Mouse (Mus musculus) urinary bladder, adult 18-20 months (tissue): Measurements from ENCODE around the gene Pcyt2.
A peak's percentile ranks its signal among the peaks of the same experiment; 100 is the strongest.

Experiments
- DNase-seq, 2 experiments: peaks; one replicate each; pipeline ENCODE4 v3.0.0; 2022; ENCODE audit warnings: low spot score in 2 of 2, mixed read lengths in 2 of 2

The Pcyt2 gene

DNA sequence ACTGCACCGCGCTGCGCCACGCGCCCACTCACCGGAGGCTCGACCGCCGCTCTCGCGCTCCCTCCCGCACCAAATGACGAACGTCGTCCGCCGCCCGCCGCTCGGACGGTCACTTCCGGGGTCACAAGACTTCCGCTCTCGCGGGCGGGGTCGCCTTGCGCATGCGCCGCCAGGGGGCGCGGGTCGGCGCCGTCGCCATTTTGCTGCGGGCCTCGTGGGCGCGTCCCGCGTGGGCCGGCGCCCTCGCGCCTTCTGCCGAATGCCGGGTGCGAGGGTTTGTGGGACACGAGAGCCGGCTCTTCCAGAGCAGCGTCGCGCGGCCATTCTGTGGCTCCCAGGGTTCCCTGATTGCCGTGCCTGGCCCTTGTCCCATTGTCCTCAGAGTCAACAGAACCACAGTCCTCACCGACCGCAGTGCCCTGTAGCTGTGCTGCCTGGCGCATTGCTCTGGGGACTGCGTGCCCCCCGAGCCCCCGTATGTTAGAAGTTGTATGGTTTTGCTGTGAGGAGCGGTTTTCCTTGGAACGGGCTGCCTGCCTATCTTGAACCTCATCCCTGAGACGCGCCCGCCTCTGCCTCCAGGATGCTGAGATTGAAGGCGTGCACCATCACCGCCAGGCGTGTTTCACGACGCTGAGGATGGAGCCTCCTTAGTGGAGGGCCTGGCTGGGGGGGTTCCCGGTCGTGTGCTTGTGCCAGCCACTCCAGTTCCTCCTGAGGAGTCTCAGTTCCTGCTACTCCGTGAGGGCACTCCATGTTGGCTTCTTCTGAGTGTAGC, 36.1 kb downstream of the Pcyt2 start, which contains the start of gene Arhgdia:
Arhgdia (minus strand) TSS at position 135 of the 778 bp plus-strand sequence.
- peak; percentile 76 to 82 for DNase-seq

DNA sequence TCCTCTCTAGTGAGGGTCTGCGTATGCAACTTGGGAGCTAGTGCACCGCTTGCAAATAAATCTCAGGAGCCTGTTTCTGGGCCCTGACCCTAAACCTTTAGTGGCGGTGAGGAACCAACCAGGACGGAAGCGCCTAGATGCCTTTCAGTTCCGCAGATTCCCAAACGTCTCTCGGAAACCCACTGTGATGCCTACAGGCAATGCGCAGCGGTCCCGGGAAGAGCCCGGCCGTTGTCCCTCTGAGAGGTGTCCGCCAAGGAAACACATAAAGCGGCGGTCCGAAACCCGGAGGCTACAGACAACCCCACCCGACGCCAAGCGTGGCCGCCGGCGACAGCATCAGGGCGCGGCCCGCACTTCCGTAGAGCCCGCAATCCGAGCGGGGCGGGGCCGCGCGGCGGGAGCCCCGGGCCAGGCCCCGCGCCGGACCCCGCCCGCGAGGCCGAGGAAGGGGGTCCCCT, 36.8 kb downstream of the Pcyt2 start:
- peak; percentile 34 for DNase-seq

DNA sequence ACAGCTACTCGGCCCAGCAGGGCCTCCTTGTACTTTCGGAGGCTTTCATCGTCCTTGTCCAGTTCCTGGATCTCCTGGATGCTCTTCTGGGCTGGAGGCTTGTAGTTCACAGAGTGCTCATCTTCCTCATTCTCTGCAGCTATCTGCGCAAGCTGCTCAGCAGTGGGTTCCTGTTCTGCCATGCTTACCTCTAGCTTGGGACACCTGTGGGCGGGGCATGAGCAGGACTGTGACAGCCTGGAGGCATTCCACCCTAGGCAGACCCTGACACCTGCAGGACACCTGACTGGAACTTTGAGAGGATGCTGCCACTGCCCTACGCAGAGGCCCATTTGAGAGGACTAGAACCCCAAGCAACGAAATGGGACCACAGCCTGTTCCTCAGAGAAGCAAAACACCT, 37.5 kb downstream of the Pcyt2 start:
- peak in 1 of 2 experiments; percentile 38 for DNase-seq

DNA sequence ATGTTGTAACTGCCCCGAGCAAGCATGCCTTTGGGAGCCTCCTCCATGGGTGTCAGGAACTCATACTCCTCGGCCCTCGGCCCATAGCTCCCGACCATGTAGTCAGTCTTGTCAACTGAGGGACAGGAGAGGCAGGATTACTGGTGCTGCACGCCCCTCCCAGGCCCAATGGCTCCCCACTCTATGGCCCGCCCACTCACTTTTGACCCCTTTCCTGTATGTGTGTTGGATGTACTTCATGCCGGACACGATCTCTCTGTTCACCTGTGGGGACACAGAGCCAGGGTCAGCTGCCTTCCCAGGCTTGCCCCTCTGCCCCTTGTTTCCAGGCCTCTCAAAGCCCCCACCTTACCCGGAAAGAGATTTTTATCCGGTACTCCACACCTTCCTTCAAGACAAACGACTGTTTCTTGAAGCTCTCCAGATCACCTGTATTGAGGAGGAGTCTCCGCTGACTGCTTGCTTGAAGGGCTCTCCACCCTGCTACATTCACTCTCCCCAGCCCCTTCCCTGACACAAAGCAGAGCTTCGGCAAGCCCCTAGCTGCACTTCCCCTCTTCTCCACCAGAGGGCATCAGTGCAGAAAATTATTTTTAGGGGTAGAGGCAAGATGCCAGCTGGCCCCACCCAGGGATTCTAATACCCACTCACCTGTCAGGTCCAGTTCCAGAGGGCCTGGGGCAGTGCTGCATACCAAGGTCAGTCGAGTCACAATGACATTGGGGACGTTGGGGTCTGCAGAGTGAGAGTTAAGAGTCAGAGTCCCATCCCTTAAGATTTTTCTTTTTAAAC, 38.2 kb downstream of the Pcyt2 start:
- DNase-seq, result peak; percentile 36 to 71

DNA sequence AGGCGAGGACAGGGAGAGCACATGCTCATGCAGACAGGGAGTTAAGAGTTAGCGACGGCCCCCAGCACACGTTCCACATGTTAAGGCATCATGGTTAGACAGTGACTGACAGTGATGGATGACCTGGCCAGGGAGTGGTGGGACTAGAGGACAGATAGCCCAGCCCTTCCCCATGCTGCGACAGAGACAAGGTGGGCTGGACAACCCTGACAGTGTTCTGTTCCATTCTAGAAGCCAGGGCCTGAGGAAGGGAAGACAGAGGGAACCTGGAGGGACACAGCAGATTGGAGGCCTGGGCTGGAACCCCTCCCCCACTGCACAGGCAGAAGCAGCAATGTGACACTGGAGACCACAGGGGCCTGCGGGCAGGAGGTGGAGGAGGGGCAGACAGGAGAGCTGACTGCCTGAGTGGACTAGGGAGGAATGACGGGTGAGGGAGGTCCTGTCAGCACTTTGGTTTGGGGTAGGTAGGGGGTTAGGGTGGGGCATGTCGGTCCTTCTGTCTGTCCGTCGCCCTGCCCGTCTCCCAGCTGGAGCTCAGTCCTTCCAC, 39.0 kb downstream of the Pcyt2 start:
- DNase-seq, result no peak

DNA sequence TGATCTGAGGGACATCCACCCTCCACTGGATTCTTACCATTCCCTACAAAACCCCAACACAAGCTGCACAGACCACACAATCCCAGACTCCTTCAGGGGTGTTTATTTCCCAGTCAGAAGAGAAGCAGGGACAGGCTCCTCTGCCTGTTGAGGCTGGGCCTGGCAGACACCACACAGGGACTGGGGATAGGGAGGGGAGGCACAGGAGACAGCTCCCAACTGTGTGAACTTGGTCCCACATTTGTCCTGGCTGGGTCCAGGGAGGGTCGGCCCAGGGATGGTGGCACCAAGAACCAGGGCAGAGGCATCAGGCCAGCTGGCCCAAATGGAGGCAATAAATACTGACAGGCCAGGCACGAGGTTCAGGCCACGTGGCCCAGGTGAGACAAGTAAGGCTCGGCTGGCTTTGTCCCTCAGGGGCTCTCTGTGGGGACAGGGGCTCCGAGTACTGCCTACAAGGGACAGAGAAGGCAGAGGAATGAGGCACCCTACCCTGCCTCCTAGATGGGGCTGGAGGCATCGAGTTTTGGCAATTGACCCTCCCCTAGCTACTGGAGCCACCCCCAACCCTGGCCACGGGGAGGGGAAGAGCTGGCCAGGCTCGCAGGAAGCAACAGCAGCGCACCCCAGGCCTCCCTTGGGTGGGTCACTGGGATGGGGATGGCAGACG, 39.6 kb downstream of the Pcyt2 start:
- DNase-seq, result no peak

DNA sequence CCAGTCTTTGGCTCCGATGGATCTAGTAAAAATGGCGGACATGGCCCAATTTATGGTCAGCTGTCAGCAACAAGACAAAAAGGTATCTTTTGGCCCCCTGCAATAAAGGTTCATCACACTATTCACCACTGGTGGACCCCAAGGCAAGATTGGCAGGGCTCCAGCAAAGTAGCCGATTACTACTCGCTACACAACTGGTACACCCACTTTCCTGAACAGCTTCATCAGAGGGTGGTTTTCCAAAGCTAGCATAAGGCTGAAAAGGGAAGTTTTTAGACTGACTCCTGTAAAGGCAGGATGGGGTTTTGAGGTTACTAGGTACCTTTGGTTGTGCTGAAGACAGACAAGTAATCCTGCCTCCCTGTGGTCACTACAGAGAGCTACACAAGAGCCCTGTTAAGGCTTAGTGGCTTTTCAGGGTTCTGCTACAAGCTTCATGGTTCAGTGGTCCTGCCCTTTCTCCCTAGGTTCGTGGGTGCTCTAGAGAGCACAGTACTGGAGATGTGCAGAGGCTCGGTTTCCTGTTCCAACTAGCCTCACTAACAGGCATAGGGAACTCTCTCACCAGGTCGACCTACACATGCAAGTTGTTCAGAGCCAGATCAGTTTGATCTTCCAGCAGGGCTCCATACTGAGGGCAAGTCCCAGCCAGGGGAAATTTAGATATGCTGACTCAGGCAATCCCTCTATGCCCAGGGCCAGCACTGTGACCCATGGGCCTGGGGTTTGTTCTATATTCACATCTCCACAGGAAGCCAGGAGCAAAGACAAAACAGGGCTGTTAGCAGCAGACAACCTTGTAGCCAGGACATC, 40.3 kb downstream of the Pcyt2 start:
- no peak for DNase-seq

DNA sequence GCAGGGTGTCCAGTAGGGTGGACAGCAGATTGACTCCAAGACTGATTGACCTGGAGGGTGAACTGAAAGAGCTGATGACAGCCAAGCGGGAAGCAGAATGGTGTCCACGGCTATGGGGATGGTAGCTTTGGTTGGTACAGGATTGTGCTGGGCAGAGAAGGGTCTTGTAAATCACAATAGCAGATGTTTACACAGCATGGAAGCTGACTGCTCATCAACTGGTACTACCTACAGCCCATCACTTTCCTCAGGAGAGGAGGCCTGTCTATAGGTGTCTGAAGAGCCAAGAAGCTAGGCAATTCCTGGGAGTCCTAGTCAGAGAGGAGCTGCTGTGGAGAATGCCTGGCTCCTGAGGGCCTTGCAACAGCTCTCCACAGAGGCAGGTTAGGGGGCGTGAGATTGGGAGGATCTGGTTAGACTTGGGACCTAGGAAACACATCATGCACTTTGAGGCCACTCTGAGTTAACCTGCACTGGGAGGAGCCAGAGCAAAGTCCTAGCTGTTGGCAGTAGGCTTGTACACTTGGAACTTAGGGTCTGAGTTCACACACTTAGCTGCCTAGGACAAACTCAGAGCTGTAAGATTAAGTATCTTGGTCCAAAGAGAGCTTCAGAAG, 41.3 kb downstream of the Pcyt2 start:
- no peak for DNase-seq

DNA sequence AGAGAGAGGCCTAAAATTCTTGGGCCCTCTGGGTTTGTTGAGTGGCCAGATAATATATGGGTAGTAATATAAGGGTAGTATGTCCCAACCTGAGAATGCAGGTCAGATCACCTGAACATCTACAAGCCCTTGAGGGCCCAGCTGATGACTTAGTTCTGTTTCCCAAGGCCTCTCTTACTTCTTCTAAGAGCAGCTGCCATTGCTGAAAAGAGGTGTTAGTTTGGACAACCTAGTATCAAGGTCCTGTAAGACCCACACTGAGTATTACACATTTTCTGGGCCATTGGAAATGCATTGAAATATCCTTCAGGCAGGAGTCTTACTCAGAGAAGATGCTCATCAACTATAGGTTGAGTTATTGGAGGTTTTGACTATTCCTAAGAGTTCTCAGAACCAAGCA, 41.8 kb downstream of the Pcyt2 start:
- DNase-seq, result no peak

DNA sequence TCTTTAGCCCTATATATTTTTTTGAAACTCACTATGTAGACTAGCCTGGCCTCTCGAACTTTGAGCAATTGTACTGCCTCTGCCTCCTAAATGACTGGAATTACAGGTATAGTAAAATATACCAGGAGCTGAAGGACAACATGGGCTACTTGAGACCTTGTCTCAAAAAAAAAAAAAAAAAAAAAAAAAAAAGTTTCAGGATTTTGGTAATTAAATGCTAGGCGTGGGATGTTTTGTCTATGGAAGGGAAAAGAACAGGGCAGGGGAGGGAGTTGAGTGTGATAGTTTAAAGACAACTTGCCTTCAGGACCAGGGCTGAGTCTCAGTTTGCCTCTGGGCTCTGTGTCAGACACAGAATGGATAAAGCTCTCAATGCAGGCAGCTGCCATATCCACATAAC, 42.7 kb downstream of the Pcyt2 start:
- no peak for DNase-seq

DNA sequence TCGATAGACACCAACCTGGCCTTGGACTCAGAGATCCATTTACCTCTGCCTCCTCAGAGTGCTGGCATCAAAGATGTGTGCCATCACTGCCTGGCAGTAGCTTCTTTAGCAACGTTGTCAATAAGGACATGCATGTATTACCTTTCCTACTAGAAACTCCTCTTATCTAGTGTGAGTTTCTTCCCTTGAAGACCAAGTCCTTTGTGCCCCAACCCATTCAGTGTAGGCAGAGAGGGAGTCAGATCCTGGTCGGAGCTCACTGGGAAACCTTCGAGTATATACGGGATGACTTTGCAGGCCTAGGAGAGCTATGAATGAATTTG, 43.5 kb downstream of the Pcyt2 start:
- no peak for DNase-seq

DNA sequence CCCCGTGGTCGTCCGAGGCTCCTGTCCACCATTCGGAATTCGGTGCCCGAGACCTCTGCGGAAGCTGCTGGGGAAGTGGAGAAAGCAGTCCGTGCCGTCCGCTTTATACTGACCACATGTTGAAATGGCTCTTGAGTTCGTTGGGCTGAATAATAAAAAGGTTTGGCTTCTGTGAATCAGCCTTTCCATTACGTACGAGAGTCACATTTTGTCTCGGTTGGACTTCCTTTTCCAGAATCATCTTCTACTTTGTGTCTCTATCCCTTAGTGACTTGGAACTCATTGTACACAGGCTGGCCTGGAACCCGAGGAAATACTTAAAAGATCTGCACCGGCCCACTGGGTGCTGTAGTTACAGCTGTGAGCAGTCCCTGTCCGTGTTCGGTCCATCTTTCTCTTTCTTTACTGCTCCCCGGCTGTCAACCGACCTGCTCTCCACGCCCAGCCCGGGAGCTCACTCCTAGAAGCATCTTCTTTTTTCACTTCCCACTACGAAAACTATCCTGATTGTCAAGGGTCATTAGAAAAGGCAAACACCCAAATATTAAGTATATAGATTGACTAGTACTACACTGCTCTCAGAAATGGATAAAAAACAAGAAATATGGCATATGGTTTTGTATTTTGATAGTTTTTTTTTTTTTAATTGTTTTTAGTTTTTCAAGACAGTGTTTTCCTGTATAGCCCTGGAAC, 44.0 kb downstream of the Pcyt2 start:
- DNase-seq, result no peak

DNA sequence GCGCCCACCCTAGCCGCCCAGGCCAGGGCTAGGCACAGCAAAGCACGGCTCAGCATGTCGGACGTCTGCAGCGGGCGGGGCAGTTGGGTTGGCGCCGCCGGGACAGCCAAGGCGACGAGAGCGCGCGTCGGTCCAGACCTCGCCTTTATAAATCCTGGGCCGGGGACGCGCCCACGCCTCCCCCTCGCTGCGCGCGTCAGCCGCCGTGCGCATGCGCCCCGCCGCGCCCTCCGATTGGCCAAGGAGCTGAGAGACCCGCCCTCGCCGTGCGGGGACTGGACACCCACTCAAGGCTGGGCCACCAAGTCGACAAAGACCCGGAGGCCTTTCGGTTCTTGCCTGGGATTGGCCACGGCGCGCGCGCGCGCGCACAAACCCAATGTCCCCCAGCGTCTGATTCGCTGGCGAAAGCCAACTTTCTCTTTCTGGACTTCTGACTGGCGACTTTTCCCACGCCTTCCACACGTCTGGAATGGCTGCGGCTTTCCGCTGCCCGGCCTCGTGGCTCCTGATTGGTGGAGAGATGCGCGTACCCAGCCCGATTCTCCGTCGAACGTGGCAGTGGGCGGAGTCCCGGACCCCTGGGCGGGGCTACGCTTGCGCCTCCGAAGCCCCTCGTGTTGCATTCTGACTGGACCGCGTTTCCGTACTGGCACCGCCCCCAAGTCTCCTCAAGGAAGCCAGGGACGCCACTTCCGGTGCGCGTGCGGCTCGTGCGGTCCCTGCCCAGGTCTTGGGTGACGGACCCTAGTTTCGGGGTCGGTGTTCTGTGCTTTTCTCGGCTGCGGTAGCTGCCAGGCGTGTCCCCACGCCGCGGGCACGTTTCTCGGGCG, 44.8 kb downstream of the Pcyt2 start, which contains the start of gene P4hb:
P4hb (minus strand) TSS at position 502 of the 833 bp plus-strand sequence.
- peak; percentile 98 to 100 for DNase-seq

DNA sequence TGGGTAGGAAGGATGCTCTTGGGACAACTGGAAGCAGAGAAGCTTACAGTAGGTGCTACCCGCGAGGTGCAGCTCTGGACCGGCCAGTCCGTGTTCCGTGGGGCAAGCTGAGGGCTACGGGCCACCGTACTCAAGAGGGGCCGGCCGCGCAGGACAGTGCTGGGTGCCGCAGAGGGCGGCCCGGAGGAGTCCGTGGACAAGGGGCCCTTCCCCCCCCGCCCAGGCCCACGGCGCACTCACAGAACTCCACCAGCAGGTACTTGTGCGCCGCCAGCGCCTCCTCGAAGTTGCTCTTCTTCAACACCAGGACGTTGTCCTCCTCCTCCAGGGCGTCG, 45.4 kb downstream of the Pcyt2 start:
- DNase-seq, result no peak

DNA sequence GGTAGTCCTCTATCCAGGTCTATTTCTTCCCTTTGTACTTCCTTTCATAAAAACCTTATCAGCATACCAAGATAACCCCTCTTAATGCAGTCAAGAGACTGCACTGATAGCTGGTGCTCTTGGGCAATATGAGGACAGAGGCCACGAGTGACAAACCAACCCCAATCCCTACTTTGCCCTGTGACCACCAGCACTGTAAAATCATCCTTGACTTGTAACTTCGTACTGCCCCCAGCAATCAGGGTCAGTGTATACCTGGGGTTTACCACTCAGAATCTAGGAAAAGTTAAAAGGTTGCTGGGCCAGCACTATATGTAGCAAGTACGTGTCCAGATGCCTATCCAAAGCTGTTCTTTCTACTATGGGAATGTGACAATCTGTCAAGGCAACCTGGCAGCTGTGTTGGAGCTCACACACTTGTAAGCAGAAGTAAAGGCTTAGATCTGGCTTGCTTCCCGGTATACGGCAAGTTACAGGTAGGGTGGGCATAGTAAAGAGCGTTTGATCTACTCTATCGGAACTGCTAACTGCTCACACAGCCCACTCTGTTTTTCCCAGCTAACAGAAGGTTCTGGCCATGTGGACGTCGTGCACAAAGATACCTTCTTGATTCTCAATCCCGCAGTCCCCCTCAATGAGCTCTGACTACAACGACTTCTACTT, 45.9 kb downstream of the Pcyt2 start:
- DNase-seq, result no peak

DNA sequence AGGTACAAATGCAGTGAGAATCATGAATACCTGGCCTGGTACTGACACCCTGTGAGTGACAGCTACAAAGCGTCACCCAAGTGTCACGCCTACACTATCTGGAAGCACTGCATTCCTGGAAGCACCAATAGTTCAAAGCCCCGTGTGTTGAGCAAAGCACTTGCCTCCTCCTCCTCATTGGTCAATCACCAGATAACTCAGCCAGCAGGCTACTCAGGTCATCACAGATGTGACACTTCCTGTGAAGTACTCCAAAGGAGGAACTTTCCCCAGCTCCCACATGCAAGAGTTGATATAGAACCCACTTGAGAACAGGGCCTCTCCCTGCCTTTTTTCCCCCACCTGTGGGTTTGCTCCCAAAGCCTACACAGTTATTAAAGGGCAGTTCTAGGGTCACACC, 46.6 kb downstream of the Pcyt2 start:
- DNase-seq, result no peak

DNA sequence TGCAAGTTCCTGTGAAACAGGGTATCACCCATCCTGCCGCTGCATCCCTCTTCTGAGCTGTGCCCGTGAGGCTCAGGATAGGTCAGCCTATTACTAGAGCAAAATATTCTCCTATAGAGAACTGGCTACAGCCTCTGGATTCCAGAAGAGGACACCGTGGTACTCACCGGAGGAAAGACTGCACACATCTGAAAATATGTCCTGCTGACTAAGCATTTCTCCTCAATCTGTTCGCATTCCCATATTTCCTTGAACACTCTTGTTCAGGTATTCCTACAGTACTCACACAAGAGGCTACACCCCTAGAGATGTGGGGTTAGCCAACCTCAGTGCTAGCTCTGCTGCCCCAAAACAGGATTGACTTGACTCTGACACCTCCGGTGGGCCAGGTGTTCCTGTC, 49.4 kb downstream of the Pcyt2 start:
- DNase-seq, result no peak

DNA sequence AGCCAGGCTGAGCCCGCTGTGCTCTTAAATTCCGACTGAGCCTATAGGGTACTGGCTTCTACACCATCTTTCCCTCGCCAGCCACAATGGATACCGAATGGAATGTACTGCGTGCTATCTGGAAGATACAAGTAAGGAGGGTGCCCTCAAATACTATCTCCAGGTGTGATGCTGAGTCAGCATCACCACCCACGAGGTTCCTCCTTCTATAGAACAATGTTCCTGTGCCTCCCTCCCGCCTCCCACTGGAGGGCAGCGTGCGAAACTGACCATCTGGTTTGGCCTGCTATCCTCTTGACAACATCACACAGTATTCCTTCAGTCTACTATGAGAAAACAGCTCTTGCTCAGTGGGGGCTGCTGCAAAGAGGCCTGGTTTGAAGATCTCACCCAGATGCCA, 52.6 kb downstream of the Pcyt2 start:
- DNase-seq, result no peak

DNA sequence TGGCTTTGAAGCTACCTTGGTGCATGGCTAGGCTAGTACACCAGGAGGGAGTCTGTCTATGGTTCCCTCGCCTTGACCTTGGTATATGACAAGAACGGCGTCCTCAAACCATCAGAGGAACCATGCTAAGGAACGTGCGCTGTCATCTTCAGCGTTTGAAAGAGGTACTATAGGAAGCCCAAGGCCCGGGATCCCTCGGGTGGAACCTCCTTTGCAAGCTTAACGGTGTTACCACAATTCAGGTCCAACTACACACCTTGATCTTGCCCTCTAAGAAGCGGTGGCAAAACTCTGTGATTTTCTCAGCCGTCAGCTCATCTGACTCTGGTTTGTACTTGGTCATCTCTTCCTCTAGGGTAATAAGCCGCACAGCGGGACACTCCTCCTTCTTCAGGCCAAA, 54.8 kb downstream of the Pcyt2 start:
- no peak for DNase-seq
